Mouse (Mus musculus) limb, embryonic 11.5 days (tissue): ENCODE results near the gene Prss36. TPM values are rescaled to one million over a fixed set of nuclear protein-coding genes. Genes with fewer than 3 reads are reported as not detected.

ENCODE experiments used
- polyA plus RNA-seq: library from polyadenylated mRNA; unstranded; fragments of >200 nt; fragmentation: Nextera tagmentation; extraction: Ambion mirVana; gene quantifications from 2 replicates; pipeline ENCODE4 v1.2.1, GENCODE M21; 2014

Prss36 gene
- polyA plus RNA-seq, 1 experiment from 2014 or later: 11.5 TPM

Other genes starting within 250 kb of the Prss36 start
- 83.9 and 85.5 TPM in 2 replicates for gene Bcl7c, start 237.8 kb downstream of the Prss36 start, polyA plus RNA-seq
- gene Ctf1, start 234.0 kb downstream of the Prss36 start, polyA plus RNA-seq: 19.6 and 21.4 TPM in 2 replicates
- 0.32 and 0.70 TPM in 2 replicates for gene Ctf2, start 214.6 kb downstream of the Prss36 start, polyA plus RNA-seq
- gene Fbxl19, start 202.2 kb downstream of the Prss36 start, polyA plus RNA-seq: 9.8 and 10.9 TPM in 2 replicates
- gene Orai3, start 176.9 kb downstream of the Prss36 start, polyA plus RNA-seq: 11.7 and 12.3 TPM in 2 replicates
- gene Setd1a, start 170.1 kb downstream of the Prss36 start, polyA plus RNA-seq: 31.5 and 38.0 TPM in 2 replicates
- not detected in 2 replicates for gene Gm49388, start 161.1 kb downstream of the Prss36 start, polyA plus RNA-seq
- 7.0 and 8.0 TPM in 2 replicates for gene Hsd3b7, start 146.1 kb downstream of the Prss36 start, polyA plus RNA-seq
- gene Stx4a, start 122.4 kb downstream of the Prss36 start, polyA plus RNA-seq: 16.0 and 17.3 TPM in 2 replicates
- 6.7 and 8.0 TPM in 2 replicates for gene Stx1b, start 122.2 kb downstream of the Prss36 start, polyA plus RNA-seq
- 15.8 and 21.2 TPM in 2 replicates for gene Zfp646, start 70.5 kb downstream of the Prss36 start, polyA plus RNA-seq
- gene Zfp668, start 69.9 kb downstream of the Prss36 start, polyA plus RNA-seq: 27.7 and 28.9 TPM in 2 replicates
- gene Prss53, start 55.8 kb downstream of the Prss36 start, polyA plus RNA-seq: 0.85 and 0.92 TPM in 2 replicates
- gene Gm21974, start 51.3 kb downstream of the Prss36 start, polyA plus RNA-seq: not detected in 2 replicates
- 63.1 and 66.6 TPM in 2 replicates for gene Vkorc1, start 51.1 kb downstream of the Prss36 start, polyA plus RNA-seq
- gene Bckdk, start 42.6 kb downstream of the Prss36 start, polyA plus RNA-seq: 124 TPM in 2 replicates
- 48.2 and 53.7 TPM in 2 replicates for gene Kat8, start 34.2 kb downstream of the Prss36 start, polyA plus RNA-seq
- 4.0 and 5.0 TPM in 2 replicates for gene Prss8, start 16.6 kb downstream of the Prss36 start, polyA plus RNA-seq
- 62.7 and 63.1 TPM in 2 replicates for gene Fus, start 20.7 kb upstream of the Prss36 start, polyA plus RNA-seq
- gene Pycard, start 47.1 kb upstream of the Prss36 start, polyA plus RNA-seq: 6.7 and 6.9 TPM in 2 replicates
- gene Trim72, start 57.2 kb upstream of the Prss36 start, polyA plus RNA-seq: 0.10 and 0.20 TPM in 2 replicates
- 0.18 and 0.28 TPM in 2 replicates for gene Itgam, start 115.9 kb upstream of the Prss36 start, polyA plus RNA-seq
- not detected in 2 replicates for gene Gm49368, start 116.0 kb upstream of the Prss36 start, polyA plus RNA-seq
- gene Itgax, start 182.8 kb upstream of the Prss36 start, polyA plus RNA-seq: not detected in 2 replicates
- gene Itgad, start 207.7 kb upstream of the Prss36 start, polyA plus RNA-seq: 0.16 TPM in 1 of 2 replicates, not detected in the other